Mouse (Mus musculus): ENCODE data around the gene Smok3c. TPM values are rescaled to one million over a fixed set of nuclear protein-coding genes. Genes with fewer than 3 reads are reported as not detected.

The Smok3c gene
- total RNA-seq (2023) = not detected

GRCm38 (mm10) chr5:138052894-138053293, at the start of gene Smok3c:
Smok3c (plus strand) TSS chr5:138053194.

GRCm38 (mm10) chr5:138020961-138021479, 32.0 kb upstream of the Smok3c start, which contains the start of the genes Smok3a and Smok3b:
Smok3a (plus strand) TSS chr5:138021261.
Smok3b (plus strand) TSS chr5:138021429.

GRCm38 (mm10) chr5:138084996-138085395, 32.0 kb downstream of the Smok3c start, which contains the start of gene Zkscan1:
Zkscan1 (plus strand) TSS chr5:138085084.

Other genes starting within 250 kb of the Smok3c start
- gene Pilra, start 216.9 kb upstream of the Smok3c start, total RNA-seq (2023) = 1 to 10 TPM; 3.2 to 3.3 TPM
- 1 to 10 TPM; 1.7 to 2.7 TPM for gene Pilrb1, start 195.1 kb upstream of the Smok3c start, total RNA-seq (2023)
- gene Pilrb2, start 181.4 kb upstream of the Smok3c start, total RNA-seq (2023) = 1 to 10 TPM in 1 of 2 experiments, not detected in 1; 2.4 TPM
- gene Cyp3a13, start 131.6 kb upstream of the Smok3c start, total RNA-seq (2023) = not detected
- not detected for gene Gjc3, start 90.1 kb upstream of the Smok3c start, total RNA-seq (2023)
- not detected for gene Azgp1, start 71.7 kb upstream of the Smok3c start, total RNA-seq (2023)
- gene Smok3a, start 31.9 kb upstream of the Smok3c start, total RNA-seq (2023) = not detected
- gene Smok3b, start 31.8 kb upstream of the Smok3c start, total RNA-seq (2023) = not detected
- gene Zkscan1, start 31.9 kb downstream of the Smok3c start, total RNA-seq (2023) = 10 to 100 TPM; 22.9 to 24.4 TPM
- 10 to 100 TPM; 13.3 to 18.2 TPM for gene Zscan21, start 63.7 kb downstream of the Smok3c start, total RNA-seq (2023)
- gene Zfp113, start 102.5 kb downstream of the Smok3c start, total RNA-seq (2023) = 10 to 100 TPM in 1 of 2 experiments, 1 to 10 TPM in 1; 9.4 to 10.4 TPM
- gene Cops6, start 107.9 kb downstream of the Smok3c start, total RNA-seq (2023) = 10 to 100 TPM; 52.3 to 55.0 TPM
- gene Ap4m1, start 118.8 kb downstream of the Smok3c start, total RNA-seq (2023) = 10 to 100 TPM; 28.2 to 28.4 TPM
- 10 to 100 TPM; 76.0 to 81.5 TPM for gene Mcm7, start 119.2 kb downstream of the Smok3c start, total RNA-seq (2023)
- 10 to 100 TPM; 27.6 to 32.2 TPM for gene Taf6, start 134.3 kb downstream of the Smok3c start, total RNA-seq (2023)
- 10 to 100 TPM; 16.9 to 17.7 TPM for gene Cnpy4, start 134.3 kb downstream of the Smok3c start, total RNA-seq (2023)
- 1 to 10 TPM; 1.3 to 2.1 TPM for gene Mblac1, start 141.1 kb downstream of the Smok3c start, total RNA-seq (2023)
- gene Nxpe5, start 172.7 kb downstream of the Smok3c start, total RNA-seq (2023) = not detected
- 10 to 100 TPM; 38.1 to 38.9 TPM for gene Lamtor4, start 202.3 kb downstream of the Smok3c start, total RNA-seq (2023)
- gene BC037034, start 210.8 kb downstream of the Smok3c start, total RNA-seq (2023) = 10 to 100 TPM; 58.2 to 71.8 TPM
- not detected for gene Gal3st4, start 219.6 kb downstream of the Smok3c start, total RNA-seq (2023)
- gene Gm43720, start 226.8 kb downstream of the Smok3c start, total RNA-seq (2023) = not detected
- 1 to 10 TPM; 1.4 to 1.5 TPM for gene Gpc2, start 226.8 kb downstream of the Smok3c start, total RNA-seq (2023)
- not detected for gene Stag3, start 227.0 kb downstream of the Smok3c start, total RNA-seq (2023)